In genomic region chr1:143740581-143740980, GRCm38 (mm10) we compare ENCODE assay signal across 9 mouse cellular contexts. TPM values are rescaled to one million over a fixed set of nuclear protein-coding genes. Genes with fewer than 3 reads are reported as not detected.
DNase-seq lines count a peak whose midpoint lies in the region; ATAC-seq and TF ChIP-seq lines count a peak whose summit lies in the region.
"Had no signal": no experiment of that assay in that cellular context is flagged by ENCODE, and none has a peak within 500 bp of the region (broad histone marks: within the 10 kb centered on the region; RNA-seq: fewer than 3 reads in every experiment).

No protein-coding gene starts in this region.

- H3K27ac ChIP-seq in forebrain, embryonic 13.5 days: no peak overlapping the region
- H3K27ac ChIP-seq in forebrain, embryonic 10.5 days: no peak overlapping the region
- no peak overlapping the region for H3K27ac ChIP-seq in liver, embryonic 11.5 days (ENCODE audit: low read depth, low read length)
- no peak overlapping the region for H3K27ac ChIP-seq in forebrain, embryonic 16.5 days (ENCODE audit: low read length)
- H3K27ac ChIP-seq in midbrain, postnatal 0 days (ENCODE audit: low read depth, low read length): no peak overlapping the region

- peak overlapping the region; percentile 76 for H3K4me2 ChIP-seq in forebrain, embryonic 13.5 days
- peak overlapping the region; percentile 72 for H3K4me2 ChIP-seq in liver, embryonic 11.5 days
- peak overlapping the region; percentile 71; the same call in 1 of the 2 replicates for H3K4me2 ChIP-seq in forebrain, embryonic 16.5 days (ENCODE audit: low read length)
- H3K4me2 ChIP-seq in midbrain, postnatal 0 days (ENCODE audit: low read depth, low read length, poor library complexity, severe bottlenecking): peak overlapping the region; percentile 48; the same call in 1 of the 2 replicates

- H3K9me3 ChIP-seq in forebrain, embryonic 13.5 days (replicated peaks): no peaks in the 10 kb centered on the region
- H3K9me3 ChIP-seq in forebrain, embryonic 10.5 days: no peaks in the 10 kb centered on the region
- no peaks in the 10 kb centered on the region for H3K9me3 ChIP-seq in liver, embryonic 11.5 days (ENCODE audit: control insufficient read depth, low read length)
- no peaks in the 10 kb centered on the region for H3K9me3 ChIP-seq in forebrain, embryonic 16.5 days (ENCODE audit: control insufficient read depth, low read length)
- no peaks in the 10 kb centered on the region for H3K9me3 ChIP-seq in midbrain, postnatal 0 days (ENCODE audit: low read length)

- H3K36me3 ChIP-seq in forebrain, embryonic 13.5 days (ENCODE audit: poor library complexity, severe bottlenecking): peaks cover 31% of the 10 kb centered on the region
- peaks cover 29% of the 10 kb centered on the region for H3K36me3 ChIP-seq in forebrain, embryonic 10.5 days (replicated peaks)
- peaks cover 9% of the 10 kb centered on the region; the same call in 1 of the 2 replicates for H3K36me3 ChIP-seq in liver, embryonic 11.5 days (ENCODE audit: control insufficient read depth, insufficient read depth, low read length)
- H3K36me3 ChIP-seq in forebrain, embryonic 16.5 days (ENCODE audit: control insufficient read depth, insufficient read depth): peaks cover 12% of the 10 kb centered on the region
- peaks cover 22% of the 10 kb centered on the region for H3K36me3 ChIP-seq in midbrain, postnatal 0 days (ENCODE audit: insufficient read depth, low read length)

- no peak overlapping the region for H3K4me3 ChIP-seq in forebrain, embryonic 13.5 days
- H3K4me3 ChIP-seq in forebrain, embryonic 10.5 days: no peak overlapping the region
- peak overlapping the region; percentile 84 for H3K4me3 ChIP-seq in liver, embryonic 11.5 days (ENCODE audit: low read depth, low read length)
- H3K4me3 ChIP-seq in forebrain, embryonic 16.5 days (replicated peaks; ENCODE audit: low read length): no peak overlapping the region
- no peak overlapping the region for H3K4me3 ChIP-seq in midbrain, postnatal 0 days (ENCODE audit: low read depth, low read length)

- H3K4me1 ChIP-seq in forebrain, embryonic 13.5 days: peaks cover 29% of the 10 kb centered on the region
- peaks cover 37% of the 10 kb centered on the region for H3K4me1 ChIP-seq in forebrain, embryonic 10.5 days
- H3K4me1 ChIP-seq in liver, embryonic 11.5 days (replicated peaks; ENCODE audit: control insufficient read depth, insufficient read depth, low read length): no peaks in the 10 kb centered on the region; the same call in 1 of the 2 replicates
- peaks cover 22% of the 10 kb centered on the region for H3K4me1 ChIP-seq in forebrain, embryonic 16.5 days (replicated peaks; ENCODE audit: control insufficient read depth, insufficient read depth, low read length)
- H3K4me1 ChIP-seq in midbrain, postnatal 0 days (ENCODE audit: insufficient read depth, low read length): no peaks in the 10 kb centered on the region

- ATAC-seq in forebrain, embryonic 13.5 days: no peak
- no peak for ATAC-seq in liver, embryonic 11.5 days (replicated peaks; ENCODE audit: low FRiP score)
- ATAC-seq in forebrain, embryonic 16.5 days: no peak
- ATAC-seq in midbrain, postnatal 0 days (ENCODE audit: low FRiP score): no peak
- no peak for ATAC-seq in megakaryocyte progenitor cell, adult 5-6 weeks (replicated peaks; ENCODE audit: poor library complexity)

- TF ChIP-seq CTCF in midbrain, postnatal 0 days (IDR thresholded peaks at IDR 0.05): no peak

- H3K27me3 ChIP-seq in forebrain, embryonic 13.5 days: no peaks in the 10 kb centered on the region
- H3K27me3 ChIP-seq in forebrain, embryonic 10.5 days (ENCODE audit: poor library complexity, severe bottlenecking): no peaks in the 10 kb centered on the region
- H3K27me3 ChIP-seq in liver, embryonic 11.5 days (replicated peaks; ENCODE audit: control insufficient read depth, insufficient read depth, low read length): no peaks in the 10 kb centered on the region
- H3K27me3 ChIP-seq in forebrain, embryonic 16.5 days (replicated peaks; ENCODE audit: control insufficient read depth, insufficient read depth, low read length): no peaks in the 10 kb centered on the region
- H3K27me3 ChIP-seq in midbrain, postnatal 0 days (ENCODE audit: insufficient read depth, low read length): no peaks in the 10 kb centered on the region
- H3K27me3 ChIP-seq: CH12.LX had no signal

- no peak overlapping the region for H3K9ac ChIP-seq in forebrain, embryonic 13.5 days
- no peak overlapping the region for H3K9ac ChIP-seq in liver, embryonic 11.5 days (ENCODE audit: low read depth, low read length)
- no peak overlapping the region for H3K9ac ChIP-seq in forebrain, embryonic 16.5 days (replicated peaks; ENCODE audit: low read depth, low read length)
- H3K9ac ChIP-seq in midbrain, postnatal 0 days (replicated peaks; ENCODE audit: low read length, poor library complexity, severe bottlenecking): no peak overlapping the region

- 79% methylated on average over 8 of the region's 10 CpGs for WGBS in forebrain, embryonic 13.5 days
- WGBS in forebrain, embryonic 10.5 days: 93% methylated on average over 10 of the region's 10 CpGs
- WGBS in liver, embryonic 11.5 days: 87% methylated on average over 9 of the region's 10 CpGs
- 61% methylated on average over 9 of the region's 10 CpGs for WGBS in forebrain, embryonic 16.5 days
- 90% methylated on average over 9 of the region's 10 CpGs for whole genome bisulfite sequencing in midbrain, postnatal 0 days

- no peak for DNase-seq in forebrain, embryonic 10.5 days (ENCODE audit: extremely low spot score, low spot score)
- DNase-seq in liver, embryonic 11.5 days (ENCODE audit: low spot score): no peak
- DNase-seq in liver: no peak
- DNase-seq in midbrain, postnatal 0 days (ENCODE audit: low spot score): no peak
- DNase-seq in lung, postnatal 4 days: no peak

RNA-seq across cellular contexts. Expression of gene Glrx2, which starts 24.4 kb away (rescaled TPM):
- 161 and 192 TPM in 2 replicates for polyA plus RNA-seq in forebrain, embryonic 13.5 days (2015; fragmentation: Nextera tagmentation; extraction: Ambion mirVana)
- polyA plus RNA-seq in forebrain, embryonic 10.5 days (2016; fragmentation: Nextera tagmentation; extraction: Ambion mirVana): 88.1 and 89.1 TPM in 2 replicates
- polyA plus RNA-seq in liver, embryonic 11.5 days (2014; fragmentation: Nextera tagmentation; extraction: Ambion mirVana): 72.9 and 79.5 TPM in 2 replicates
- 144 and 160 TPM in 2 replicates for polyA plus RNA-seq in forebrain, embryonic 16.5 days (2015; fragmentation: Nextera tagmentation; extraction: Ambion mirVana)
- 31.4 and 40.8 TPM in 2 replicates for total RNA-seq in midbrain, postnatal 0 days (2014; rRNA removed)
- polyA plus RNA-seq in midbrain, postnatal 0 days (2015; fragmentation: Nextera tagmentation; extraction: Ambion mirVana): 98.0 and 113 TPM in 2 replicates
- 82.6 and 87.7 TPM in 2 replicates for total RNA-seq in megakaryocyte progenitor cell, adult 5-6 weeks (2015)
- total RNA-seq in megakaryocyte progenitor cell, adult 5-6 weeks (2017): 31.9 and 37.4 TPM in 2 replicates

RNA-seq across cellular contexts. Expression of gene Trove2, which starts 36.3 kb away (rescaled TPM):
- 46.1 and 50.8 TPM in 2 replicates for polyA plus RNA-seq in forebrain, embryonic 13.5 days (2015; fragmentation: Nextera tagmentation; extraction: Ambion mirVana)
- 33.5 and 36.1 TPM in 2 replicates for polyA plus RNA-seq in forebrain, embryonic 10.5 days (2016; fragmentation: Nextera tagmentation; extraction: Ambion mirVana)
- polyA plus RNA-seq in liver, embryonic 11.5 days (2014; fragmentation: Nextera tagmentation; extraction: Ambion mirVana): 7.7 and 8.4 TPM in 2 replicates
- polyA plus RNA-seq in forebrain, embryonic 16.5 days (2015; fragmentation: Nextera tagmentation; extraction: Ambion mirVana): 53.1 and 63.4 TPM in 2 replicates
- 31.5 and 41.5 TPM in 2 replicates for total RNA-seq in midbrain, postnatal 0 days (2014; rRNA removed)
- 22.1 and 24.9 TPM in 2 replicates for polyA plus RNA-seq in midbrain, postnatal 0 days (2015; fragmentation: Nextera tagmentation; extraction: Ambion mirVana)
- 1.2 and 2.7 TPM in 2 replicates for total RNA-seq in megakaryocyte progenitor cell, adult 5-6 weeks (2015)
- 1.9 and 2.5 TPM in 2 replicates for total RNA-seq in megakaryocyte progenitor cell, adult 5-6 weeks (2017)

RNA-seq across cellular contexts. Expression of gene Uchl5, which starts 36.5 kb away (rescaled TPM):
- 84.5 and 87.9 TPM in 2 replicates for polyA plus RNA-seq in forebrain, embryonic 13.5 days (2015; fragmentation: Nextera tagmentation; extraction: Ambion mirVana)
- 122 and 129 TPM in 2 replicates for polyA plus RNA-seq in forebrain, embryonic 10.5 days (2016; fragmentation: Nextera tagmentation; extraction: Ambion mirVana)
- polyA plus RNA-seq in liver, embryonic 11.5 days (2014; fragmentation: Nextera tagmentation; extraction: Ambion mirVana): 141 and 150 TPM in 2 replicates
- 70.5 and 72.9 TPM in 2 replicates for polyA plus RNA-seq in forebrain, embryonic 16.5 days (2015; fragmentation: Nextera tagmentation; extraction: Ambion mirVana)
- 9.2 and 24.9 TPM in 2 replicates for total RNA-seq in midbrain, postnatal 0 days (2014; rRNA removed)
- 57.6 and 63.0 TPM in 2 replicates for polyA plus RNA-seq in midbrain, postnatal 0 days (2015; fragmentation: Nextera tagmentation; extraction: Ambion mirVana)
- total RNA-seq in megakaryocyte progenitor cell, adult 5-6 weeks (2015): 177 and 198 TPM in 2 replicates
- total RNA-seq in megakaryocyte progenitor cell, adult 5-6 weeks (2017): 195 and 207 TPM in 2 replicates

RNA-seq across cellular contexts. Expression of gene Cdc73, which starts 37.9 kb away (rescaled TPM):
- 24.0 and 30.6 TPM in 2 replicates for polyA plus RNA-seq in forebrain, embryonic 13.5 days (2015; fragmentation: Nextera tagmentation; extraction: Ambion mirVana)
- 33.8 and 33.9 TPM in 2 replicates for polyA plus RNA-seq in forebrain, embryonic 10.5 days (2016; fragmentation: Nextera tagmentation; extraction: Ambion mirVana)
- 15.9 and 18.7 TPM in 2 replicates for polyA plus RNA-seq in liver, embryonic 11.5 days (2014; fragmentation: Nextera tagmentation; extraction: Ambion mirVana)
- polyA plus RNA-seq in forebrain, embryonic 16.5 days (2015; fragmentation: Nextera tagmentation; extraction: Ambion mirVana): 25.4 and 29.0 TPM in 2 replicates
- total RNA-seq in midbrain, postnatal 0 days (2014; rRNA removed): 7.8 and 11.6 TPM in 2 replicates
- 8.3 and 11.5 TPM in 2 replicates for polyA plus RNA-seq in midbrain, postnatal 0 days (2015; fragmentation: Nextera tagmentation; extraction: Ambion mirVana)
- total RNA-seq in megakaryocyte progenitor cell, adult 5-6 weeks (2015): 68.6 TPM in 2 replicates
- total RNA-seq in megakaryocyte progenitor cell, adult 5-6 weeks (2017): 8.0 and 17.6 TPM in 2 replicates
